Mouse (Mus musculus): ENCODE measurements at regions not wholly inside any gene's neighbourhood (a gene's known extent, or its start where the extent isn't known, plus 50 kb on each side); places are given as distances from the start of the nearest gene placed in this dataset.

GRCm38 (mm10) chr10:43745931-43746630, 155.5 kb downstream of the Qrsl1 start:
- TF ChIP-seq CTCF (IDR thresholded peaks at IDR 0.05; ENCODE audit: low read depth, low read length), result no peak
- TF ChIP-seq POLR2A (IDR thresholded peaks at IDR 0.05; ENCODE audit: extremely low read depth, insufficient read depth, low read length), result no peak
- no peak overlapping the region for H3K9ac ChIP-seq (ENCODE audit: low read depth, low read length)
- WGBS, result 96% methylated on average over 8 of the region's 8 CpGs

GRCm38 (mm10) chr10:43746631-43747001, 154.9 kb downstream of the Qrsl1 start:
- Histone ChIP-seq H3K4me1 (ENCODE audit: control insufficient read depth, insufficient read depth, low read length) (0 out of 2 replicates have a peak, but pooled peaks cover 5% of the 10 kb centered on the region), H3K36me3 (ENCODE audit: control insufficient read depth, insufficient read depth, low read length) (no peaks in the 10 kb centered on the region)
- WGBS, result 100% methylated on average over 1 of the region's 1 CpGs

More at GRCm38 (mm10) chr10:43745931-43746630, 155.5 kb downstream of the Qrsl1 start:
- Histone ChIP-seq H3K79me2 (ENCODE audit: control insufficient read depth, insufficient read depth, low read length) (no peaks in the 10 kb centered on the region), H3K4me1 (ENCODE audit: control insufficient read depth, insufficient read depth, low read length) (0 out of 2 replicates have a peak, but pooled peaks cover 5% of the 10 kb centered on the region), H3K4me3 (ENCODE audit: insufficient read depth, low read depth, low read length) (no peak overlapping the region), H3K36me3 (ENCODE audit: control insufficient read depth, insufficient read depth, low read length) (no peaks in the 10 kb centered on the region), H3K27ac (replicated peaks; ENCODE audit: insufficient read depth, low read depth, low read length) (no peak overlapping the region), H3K27me3 (ENCODE audit: control insufficient read depth, insufficient read depth, low read length) (no peaks in the 10 kb centered on the region)
- no peak for DNase-seq (ENCODE audit: extremely low read depth, low read depth, low spot score)

GRCm38 (mm10) chr10:43747541-43747940, 154.0 kb downstream of the Qrsl1 start:
- 98% methylated on average over 4 of the region's 4 CpGs for WGBS
- no peak for DNase-seq (ENCODE audit: extremely low read depth, low read depth, low spot score)
- TF ChIP-seq CTCF (IDR thresholded peaks at IDR 0.05; ENCODE audit: low read depth, low read length), result no peak
- H3K79me2 ChIP-seq (ENCODE audit: control insufficient read depth, insufficient read depth, low read length), result no peaks in the 10 kb centered on the region
- H3K4me1 ChIP-seq (ENCODE audit: control insufficient read depth, insufficient read depth, low read length), result 0 out of 2 replicates have a peak, but pooled peaks cover 3% of the 10 kb centered on the region
- H3K9ac ChIP-seq (ENCODE audit: low read depth, low read length), result no peak overlapping the region
- H3K27me3 ChIP-seq (ENCODE audit: control insufficient read depth, insufficient read depth, low read length), result no peaks in the 10 kb centered on the region
- no peak overlapping the region for H3K4me3 ChIP-seq (ENCODE audit: insufficient read depth, low read depth, low read length)
- H3K36me3 ChIP-seq (ENCODE audit: control insufficient read depth, insufficient read depth, low read length), result no peaks in the 10 kb centered on the region
- H3K27ac ChIP-seq (replicated peaks; ENCODE audit: insufficient read depth, low read depth, low read length), result no peak overlapping the region

More at GRCm38 (mm10) chr10:43746631-43747001, 154.9 kb downstream of the Qrsl1 start:
- no peak overlapping the region for H3K9ac ChIP-seq (ENCODE audit: low read depth, low read length)
- H3K27ac ChIP-seq (replicated peaks; ENCODE audit: insufficient read depth, low read depth, low read length), result no peak overlapping the region
- H3K4me3 ChIP-seq (ENCODE audit: insufficient read depth, low read depth, low read length), result no peak overlapping the region
- H3K79me2 ChIP-seq (ENCODE audit: control insufficient read depth, insufficient read depth, low read length), result no peaks in the 10 kb centered on the region
- DNase-seq (ENCODE audit: extremely low read depth, low read depth, low spot score), result no peak
- no peak for TF ChIP-seq CTCF (IDR thresholded peaks at IDR 0.05; ENCODE audit: low read depth, low read length)
- no peak for TF ChIP-seq POLR2A (IDR thresholded peaks at IDR 0.05; ENCODE audit: extremely low read depth, insufficient read depth, low read length)
- no peaks in the 10 kb centered on the region for H3K27me3 ChIP-seq (ENCODE audit: control insufficient read depth, insufficient read depth, low read length)

GRCm38 (mm10) chr10:43748300-43748699, 153.2 kb downstream of the Qrsl1 start:
- no peak overlapping the region for H3K27ac ChIP-seq (replicated peaks; ENCODE audit: insufficient read depth, low read depth, low read length)
- H3K79me2 ChIP-seq (ENCODE audit: control insufficient read depth, insufficient read depth, low read length), result no peaks in the 10 kb centered on the region
- no peak overlapping the region for H3K9ac ChIP-seq (ENCODE audit: low read depth, low read length)
- H3K27me3 ChIP-seq (ENCODE audit: control insufficient read depth, insufficient read depth, low read length), result no peaks in the 10 kb centered on the region
- no peak for TF ChIP-seq POLR2A (IDR thresholded peaks at IDR 0.05; ENCODE audit: extremely low read depth, insufficient read depth, low read length)
- no peak overlapping the region for H3K4me3 ChIP-seq (ENCODE audit: insufficient read depth, low read depth, low read length)
- DNase-seq (ENCODE audit: extremely low read depth, low read depth, low spot score), result no peak
- WGBS, result 80% methylated on average over 3 of the region's 3 CpGs
- H3K36me3 ChIP-seq (ENCODE audit: control insufficient read depth, insufficient read depth, low read length), result no peaks in the 10 kb centered on the region
- H3K4me1 ChIP-seq (ENCODE audit: control insufficient read depth, insufficient read depth, low read length), result no peaks in the 10 kb centered on the region

GRCm38 (mm10) chr10:43749496-43750110, 151.9 kb downstream of the Qrsl1 start:
- Histone ChIP-seq H3K27ac (replicated peaks; ENCODE audit: insufficient read depth, low read depth, low read length) (no peak overlapping the region), H3K9ac (ENCODE audit: low read depth, low read length) (no peak overlapping the region), H3K4me3 (ENCODE audit: insufficient read depth, low read depth, low read length) (no peak overlapping the region), H3K27me3 (ENCODE audit: control insufficient read depth, insufficient read depth, low read length) (no peaks in the 10 kb centered on the region), H3K79me2 (ENCODE audit: control insufficient read depth, insufficient read depth, low read length) (no peaks in the 10 kb centered on the region), H3K36me3 (ENCODE audit: control insufficient read depth, insufficient read depth, low read length) (no peaks in the 10 kb centered on the region), H3K4me1 (ENCODE audit: control insufficient read depth, insufficient read depth, low read length) (no peaks in the 10 kb centered on the region)
- DNase-seq (ENCODE audit: extremely low read depth, low read depth, low spot score), result no peak
- WGBS, result 97% methylated on average over 4 of the region's 4 CpGs
- no peak for TF ChIP-seq CTCF (IDR thresholded peaks at IDR 0.05; ENCODE audit: low read depth, low read length)
- TF ChIP-seq POLR2A (IDR thresholded peaks at IDR 0.05; ENCODE audit: extremely low read depth, insufficient read depth, low read length), result no peak

GRCm38 (mm10) chr10:43750401-43750800, 151.1 kb downstream of the Qrsl1 start:
- H3K27ac ChIP-seq (replicated peaks; ENCODE audit: insufficient read depth, low read depth, low read length), result no peak overlapping the region

More at GRCm38 (mm10) chr10:43750401-43750800, 151.1 kb downstream of the Qrsl1 start:
- H3K4me1 ChIP-seq (ENCODE audit: control insufficient read depth, insufficient read depth, low read length), result no peaks in the 10 kb centered on the region
- 89% methylated on average over 6 of the region's 6 CpGs for WGBS
- TF ChIP-seq CTCF (IDR thresholded peaks at IDR 0.05; ENCODE audit: low read depth, low read length) (no peak), POLR2A (IDR thresholded peaks at IDR 0.05; ENCODE audit: extremely low read depth, insufficient read depth, low read length) (no peak)
- no peak overlapping the region for H3K9ac ChIP-seq (ENCODE audit: low read depth, low read length)
- no peaks in the 10 kb centered on the region for H3K27me3 ChIP-seq (ENCODE audit: control insufficient read depth, insufficient read depth, low read length)
- H3K36me3 ChIP-seq (ENCODE audit: control insufficient read depth, insufficient read depth, low read length), result no peaks in the 10 kb centered on the region
- H3K79me2 ChIP-seq (ENCODE audit: control insufficient read depth, insufficient read depth, low read length), result no peaks in the 10 kb centered on the region
- no peak for DNase-seq (ENCODE audit: extremely low read depth, low read depth, low spot score)
- H3K4me3 ChIP-seq (ENCODE audit: insufficient read depth, low read depth, low read length), result no peak overlapping the region
